Mouse (Mus musculus): ENCODE data around the gene Ccdc88c. TPM values are rescaled to one million over a fixed set of nuclear protein-coding genes. Genes with fewer than 3 reads are reported as not detected.

Ccdc88c gene
- polyA plus RNA-seq, 1 experiment: 20.9 TPM

DNA sequence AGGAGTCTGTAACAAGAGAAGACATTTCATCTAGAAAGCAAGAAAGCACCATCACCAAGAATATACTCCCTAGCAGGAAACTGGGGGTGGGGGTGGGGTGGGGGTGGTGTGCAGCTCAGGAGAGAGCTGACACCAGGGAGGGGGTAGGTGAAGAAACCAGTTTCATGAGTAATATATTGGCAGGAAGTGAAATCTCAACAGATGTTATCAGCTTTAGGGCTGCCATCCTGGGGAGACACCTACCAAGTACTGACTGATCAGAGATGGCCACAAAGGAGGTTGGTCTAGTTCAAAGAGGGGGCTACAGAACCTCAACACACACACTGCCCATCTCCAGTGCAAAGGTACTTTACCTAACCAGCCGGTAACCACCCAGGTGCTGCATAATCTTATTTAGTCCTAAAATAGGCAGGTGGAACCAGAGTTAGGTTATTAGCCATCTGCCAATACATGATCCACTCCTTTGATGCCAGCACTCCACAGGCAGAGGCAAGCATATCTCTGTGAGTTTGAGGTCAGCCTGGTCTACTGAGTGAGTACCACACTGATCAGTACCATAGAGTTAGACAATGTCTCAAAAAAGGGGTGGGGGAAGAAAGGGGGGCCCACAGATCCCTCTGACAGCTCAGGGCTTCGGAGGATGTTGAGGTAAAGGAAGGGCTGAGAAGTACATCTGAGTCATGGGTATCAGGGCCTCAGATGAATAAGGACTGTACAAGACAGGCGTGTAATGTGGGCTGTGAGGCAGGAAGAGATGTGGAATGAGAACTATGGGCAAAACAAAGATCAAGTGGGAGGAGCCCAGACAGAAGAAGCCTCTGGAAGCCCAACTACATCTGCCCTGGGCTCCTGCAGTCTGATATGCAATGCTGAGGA lies 34.5 kb downstream of the Ccdc88c start:
- H3K4me1 ChIP-seq (ENCODE audit: control insufficient read depth, insufficient read depth, low read length): peaks cover 22% of the 10 kb centered on the region
- H3K4me3 ChIP-seq (ENCODE audit: insufficient read depth, low read length): no peak overlapping the region
- H3K27ac ChIP-seq (ENCODE audit: insufficient read depth, low read length): no peak overlapping the region
- no peak for TF ChIP-seq CTCF (IDR thresholded peaks at IDR 0.05; ENCODE audit: extremely low read depth, insufficient read depth, low read length)
- no peak for TF ChIP-seq POLR2A (IDR thresholded peaks at IDR 0.05; ENCODE audit: extremely low read depth, insufficient read depth, low read length)

DNA sequence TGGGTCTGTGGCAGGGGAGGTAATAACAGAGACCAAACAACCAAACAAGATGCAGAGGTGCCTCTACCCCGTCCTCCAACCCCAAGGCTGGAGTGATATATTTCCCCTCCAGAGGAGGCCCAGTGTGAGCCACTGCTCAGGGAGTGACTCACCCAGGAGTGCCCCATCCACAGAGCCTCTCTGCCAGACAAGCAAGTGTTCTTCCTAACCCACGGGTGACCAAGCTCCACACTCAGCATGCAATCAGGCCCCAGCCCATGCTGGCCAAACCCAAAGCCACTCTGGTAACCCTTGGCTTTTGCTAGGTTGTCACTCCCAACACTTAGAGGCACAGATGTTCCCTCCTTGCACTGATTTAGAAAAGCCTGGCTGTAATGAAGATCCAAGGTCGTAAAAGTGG lies 35.7 kb downstream of the Ccdc88c start:
- peaks cover 27% of the 10 kb centered on the region for H3K4me1 ChIP-seq (ENCODE audit: control insufficient read depth, insufficient read depth, low read length)
- no peak overlapping the region for H3K4me3 ChIP-seq (ENCODE audit: insufficient read depth, low read length)
- H3K27ac ChIP-seq (ENCODE audit: insufficient read depth, low read length): no peak overlapping the region
- TF ChIP-seq POLR2A (IDR thresholded peaks at IDR 0.05; ENCODE audit: extremely low read depth, insufficient read depth, low read length) (no peak), CTCF (IDR thresholded peaks at IDR 0.05; ENCODE audit: extremely low read depth, insufficient read depth, low read length) (no peak)

DNA sequence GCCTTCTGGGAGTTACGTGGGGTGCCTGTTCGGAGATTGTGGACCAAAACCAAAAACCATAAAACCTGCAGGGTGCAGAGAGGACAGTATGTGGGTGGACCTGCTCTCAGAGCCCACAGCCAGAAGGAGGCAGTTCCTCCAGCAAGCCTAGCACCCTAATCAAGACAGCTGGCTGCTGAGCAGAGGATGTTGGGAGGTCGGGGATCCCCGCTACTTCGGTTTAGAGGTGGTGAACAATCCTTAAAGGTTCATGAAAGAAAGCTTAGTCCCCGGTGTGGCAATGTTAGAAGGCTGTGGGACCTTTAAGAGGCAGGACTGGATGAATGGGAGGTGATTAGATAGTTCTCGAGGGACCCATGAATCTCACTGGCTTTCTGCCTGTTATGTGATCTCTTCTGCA lies 36.4 kb downstream of the Ccdc88c start:
- H3K4me1 ChIP-seq (ENCODE audit: control insufficient read depth, insufficient read depth, low read length): peaks cover 27% of the 10 kb centered on the region
- no peak for TF ChIP-seq CTCF (IDR thresholded peaks at IDR 0.05; ENCODE audit: extremely low read depth, insufficient read depth, low read length)
- TF ChIP-seq POLR2A (IDR thresholded peaks at IDR 0.05; ENCODE audit: extremely low read depth, insufficient read depth, low read length): no peak

DNA sequence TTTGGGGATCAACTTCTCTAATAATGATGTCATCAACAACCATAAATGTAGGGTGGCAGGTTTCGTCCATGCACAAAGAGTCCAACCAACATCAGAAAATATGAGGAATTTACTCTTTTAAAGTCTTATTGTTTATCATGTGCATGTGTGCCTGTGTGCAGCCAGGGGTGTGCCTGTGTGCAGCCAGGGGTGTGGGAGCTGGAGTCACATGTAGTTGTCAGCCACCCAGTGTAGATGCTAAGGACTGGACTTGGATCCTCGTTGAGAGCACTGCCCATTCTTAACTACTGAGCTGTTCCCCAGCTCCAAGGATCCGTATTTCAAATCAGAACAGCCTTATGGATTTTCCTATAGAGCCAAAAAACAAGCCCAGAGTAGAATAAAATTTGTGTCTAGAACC lies 37.7 kb downstream of the Ccdc88c start:
- TF ChIP-seq POLR2A (IDR thresholded peaks at IDR 0.05; ENCODE audit: extremely low read depth, insufficient read depth, low read length) (no peak), CTCF (IDR thresholded peaks at IDR 0.05; ENCODE audit: extremely low read depth, insufficient read depth, low read length) (no peak)
- H3K27ac ChIP-seq (ENCODE audit: insufficient read depth, low read length): no peak overlapping the region

More for the DNA sequence above, 36.4 kb downstream of the Ccdc88c start:
- Histone ChIP-seq H3K27ac (ENCODE audit: insufficient read depth, low read length) (no peak overlapping the region), H3K4me3 (ENCODE audit: insufficient read depth, low read length) (no peak overlapping the region)

DNA sequence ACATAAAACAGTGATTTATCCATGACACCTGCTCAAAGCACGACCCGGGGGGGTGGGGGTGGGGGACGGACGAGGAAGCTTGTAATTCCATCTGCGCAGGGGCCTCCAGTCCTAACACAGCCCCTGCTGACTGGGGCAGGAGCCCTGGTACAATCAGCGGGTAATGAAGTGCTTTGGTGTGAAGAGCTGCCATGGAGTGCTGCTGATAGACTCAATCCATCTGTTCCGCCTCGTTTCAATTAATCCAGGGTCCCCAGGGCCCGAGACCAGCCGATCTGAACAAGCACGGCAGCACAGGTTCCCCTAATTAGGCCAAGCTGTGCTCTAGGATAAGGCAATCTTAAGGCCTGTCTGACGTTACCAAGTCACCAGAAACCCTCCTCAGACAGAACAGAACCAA lies 38.6 kb downstream of the Ccdc88c start:
- no peak for TF ChIP-seq POLR2A (IDR thresholded peaks at IDR 0.05; ENCODE audit: extremely low read depth, insufficient read depth, low read length)
- no peak for TF ChIP-seq CTCF (IDR thresholded peaks at IDR 0.05; ENCODE audit: extremely low read depth, insufficient read depth, low read length)
- no peak overlapping the region for H3K4me3 ChIP-seq (ENCODE audit: insufficient read depth, low read length)
- H3K27ac ChIP-seq (ENCODE audit: insufficient read depth, low read length): no peak overlapping the region
- H3K4me1 ChIP-seq (ENCODE audit: control insufficient read depth, insufficient read depth, low read length): peaks cover 22% of the 10 kb centered on the region

More for the DNA sequence above, 37.7 kb downstream of the Ccdc88c start:
- H3K4me1 ChIP-seq (ENCODE audit: control insufficient read depth, insufficient read depth, low read length): peaks cover 30% of the 10 kb centered on the region
- H3K4me3 ChIP-seq (ENCODE audit: insufficient read depth, low read length): no peak overlapping the region

DNA sequence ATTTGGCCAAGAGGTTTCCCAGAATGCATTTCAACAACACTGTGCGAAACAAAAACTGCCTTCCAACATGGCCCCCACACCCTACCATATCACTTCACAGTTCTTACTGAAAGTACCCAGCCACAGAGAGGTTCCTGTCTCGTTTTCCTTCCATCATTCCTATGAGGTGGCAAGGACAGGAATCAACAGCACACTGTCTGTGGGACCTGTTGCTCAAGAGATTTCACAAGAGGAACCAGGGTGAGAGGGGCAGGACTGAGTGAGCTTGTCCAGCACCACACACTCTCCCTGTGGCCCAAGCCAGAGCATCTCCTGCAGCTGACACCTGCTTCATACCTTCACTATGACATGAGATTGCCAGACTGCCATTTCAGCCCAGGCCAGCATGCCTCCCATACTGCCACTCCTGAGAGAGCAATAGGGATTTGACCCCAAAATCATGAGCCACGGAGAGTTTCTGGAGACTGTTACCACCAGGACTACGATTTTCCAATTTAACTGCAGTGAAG lies 39.0 kb downstream of the Ccdc88c start:
- Histone ChIP-seq H3K4me3 (ENCODE audit: insufficient read depth, low read length) (no peak overlapping the region), H3K27ac (ENCODE audit: insufficient read depth, low read length) (peak overlapping the region; percentile 69), H3K4me1 (ENCODE audit: control insufficient read depth, insufficient read depth, low read length) (peaks cover 26% of the 10 kb centered on the region)
- no peak for TF ChIP-seq CTCF (IDR thresholded peaks at IDR 0.05; ENCODE audit: extremely low read depth, insufficient read depth, low read length)
- TF ChIP-seq POLR2A (IDR thresholded peaks at IDR 0.05; ENCODE audit: extremely low read depth, insufficient read depth, low read length): no peak

DNA sequence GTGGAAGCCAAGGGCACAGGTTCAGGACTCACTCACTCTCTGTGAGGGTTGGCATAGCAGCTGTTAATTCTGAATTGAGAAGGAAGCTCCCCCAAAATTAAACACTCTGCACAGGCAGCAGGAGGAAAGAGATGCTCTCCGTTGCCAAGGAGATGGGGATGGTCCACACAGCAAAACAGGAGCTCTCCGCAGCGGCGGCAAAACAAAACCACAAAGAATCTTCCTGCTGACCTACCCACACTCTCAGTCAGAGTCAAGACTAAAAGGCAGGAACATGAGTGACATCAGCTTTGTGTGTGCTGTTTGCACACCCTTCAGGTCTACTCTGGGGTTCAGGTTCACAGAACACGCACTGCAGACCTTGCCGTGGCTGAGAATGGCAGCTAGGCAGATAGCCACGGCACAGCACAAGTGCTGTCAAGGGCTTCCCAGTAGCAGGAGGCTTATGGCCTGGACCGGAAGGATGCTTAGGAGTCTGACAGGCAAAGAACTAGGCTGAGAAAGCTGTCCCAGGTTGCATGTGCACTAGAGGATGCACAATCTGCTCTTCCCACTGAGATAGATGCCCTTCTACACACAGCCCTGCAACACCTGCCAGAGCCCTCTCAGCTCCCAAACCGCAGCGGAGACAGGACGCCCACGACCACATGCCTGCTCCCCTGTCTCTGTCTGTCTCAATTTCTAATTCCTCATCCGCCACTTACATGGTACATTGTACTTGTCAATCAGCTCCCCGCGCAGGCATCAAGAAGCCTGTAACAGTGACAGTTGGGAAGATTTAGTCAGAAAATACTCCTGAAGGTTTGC lies 40.3 kb downstream of the Ccdc88c start:
- Histone ChIP-seq H3K4me1 (ENCODE audit: control insufficient read depth, insufficient read depth, low read length) (peaks cover 25% of the 10 kb centered on the region), H3K4me3 (ENCODE audit: insufficient read depth, low read length) (no peak overlapping the region), H3K27ac (ENCODE audit: insufficient read depth, low read length) (peak overlapping the region; percentile 20; the same call in 1 of the 2 replicates)
- TF ChIP-seq POLR2A (IDR thresholded peaks at IDR 0.05; ENCODE audit: extremely low read depth, insufficient read depth, low read length) (no peak), CTCF (IDR thresholded peaks at IDR 0.05; ENCODE audit: extremely low read depth, insufficient read depth, low read length) (no peak)

DNA sequence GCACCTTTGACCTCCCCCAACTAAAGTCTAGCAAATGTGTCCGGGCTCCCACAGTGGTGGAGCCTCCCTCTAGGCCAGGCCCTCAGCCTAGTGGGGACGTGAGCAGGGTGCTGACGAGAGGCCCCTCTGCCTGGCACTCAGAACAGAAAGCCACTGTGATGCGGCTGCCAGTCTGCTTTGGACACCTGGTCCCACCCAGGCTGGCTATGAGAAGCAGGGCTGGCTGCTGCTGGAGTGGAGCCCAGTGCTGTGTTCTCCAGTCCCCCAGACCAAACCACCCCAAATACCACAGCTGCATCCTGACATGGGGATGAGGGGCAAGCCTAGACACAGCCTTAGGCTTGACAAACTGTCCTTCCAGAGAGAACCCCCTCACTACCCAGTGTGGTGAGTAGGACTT lies 42.4 kb downstream of the Ccdc88c start:
- H3K27ac ChIP-seq (ENCODE audit: insufficient read depth, low read length): peak overlapping the region; percentile 39
- no peak overlapping the region for H3K4me3 ChIP-seq (ENCODE audit: insufficient read depth, low read length)
- TF ChIP-seq CTCF (IDR thresholded peaks at IDR 0.05; ENCODE audit: extremely low read depth, insufficient read depth, low read length): no peak
- no peak for TF ChIP-seq POLR2A (IDR thresholded peaks at IDR 0.05; ENCODE audit: extremely low read depth, insufficient read depth, low read length)
- H3K4me1 ChIP-seq (ENCODE audit: control insufficient read depth, insufficient read depth, low read length): peaks cover 30% of the 10 kb centered on the region

DNA sequence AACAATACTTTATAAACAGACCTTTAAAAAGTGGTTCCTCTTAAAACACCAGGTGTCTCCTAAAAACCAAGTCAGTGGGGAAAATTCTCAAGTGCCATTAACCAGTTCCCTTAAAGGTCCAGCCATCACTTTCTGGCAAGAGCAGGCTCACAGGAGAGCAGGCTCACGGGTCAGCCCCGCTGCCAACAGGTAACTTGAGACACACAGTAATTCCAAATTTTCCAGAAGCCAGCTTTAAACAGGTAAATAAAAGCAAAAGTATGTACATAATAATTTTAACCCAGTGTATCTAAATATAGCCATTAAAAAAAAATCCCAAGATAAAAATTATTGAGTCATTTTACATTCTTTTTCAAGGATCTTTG lies 43.1 kb downstream of the Ccdc88c start:
- Histone ChIP-seq H3K27ac (ENCODE audit: insufficient read depth, low read length) (no peak overlapping the region), H3K4me3 (ENCODE audit: insufficient read depth, low read length) (no peak overlapping the region), H3K4me1 (ENCODE audit: control insufficient read depth, insufficient read depth, low read length) (peaks cover 34% of the 10 kb centered on the region)
- TF ChIP-seq CTCF (IDR thresholded peaks at IDR 0.05; ENCODE audit: extremely low read depth, insufficient read depth, low read length) (no peak), POLR2A (IDR thresholded peaks at IDR 0.05; ENCODE audit: extremely low read depth, insufficient read depth, low read length) (no peak)
